Mouse (Mus musculus): Measurements from ENCODE around the gene Gm1113. TPM values are rescaled to one million over a fixed set of nuclear protein-coding genes. Genes with fewer than 3 reads are reported as not detected.

The Gm1113 gene
- polyA plus RNA-seq (2015; fragmentation: Nextera tagmentation; extraction: Ambion mirVana): not detected in 2 replicates

DNA sequence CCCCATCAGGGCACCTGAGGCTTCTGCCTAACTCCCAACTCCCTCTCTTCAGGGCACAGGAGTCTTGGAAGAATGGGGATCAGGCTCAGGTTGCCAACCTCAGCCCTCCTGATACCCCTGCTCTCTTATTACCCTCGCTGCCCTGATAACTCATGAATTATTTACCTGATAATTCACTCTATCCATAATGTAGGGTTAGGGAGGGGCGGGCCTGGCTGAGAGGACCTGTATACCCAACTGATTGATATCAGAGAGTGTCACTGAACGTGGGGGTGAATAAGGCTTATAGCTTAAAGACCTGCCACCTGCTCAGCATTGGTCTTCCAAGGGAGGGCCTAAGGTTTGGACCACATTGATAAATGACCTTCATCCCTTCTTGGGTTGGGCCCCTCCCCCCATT, at the start of gene Gm1113:
Gene Gm1113 (minus strand): TSS at position 101 of the 400 bp plus-strand sequence.
- WGBS: 75% methylated on average over 3 of the region's 3 CpGs
- no peaks in the 10 kb centered on the region for H3K4me1 ChIP-seq

DNA sequence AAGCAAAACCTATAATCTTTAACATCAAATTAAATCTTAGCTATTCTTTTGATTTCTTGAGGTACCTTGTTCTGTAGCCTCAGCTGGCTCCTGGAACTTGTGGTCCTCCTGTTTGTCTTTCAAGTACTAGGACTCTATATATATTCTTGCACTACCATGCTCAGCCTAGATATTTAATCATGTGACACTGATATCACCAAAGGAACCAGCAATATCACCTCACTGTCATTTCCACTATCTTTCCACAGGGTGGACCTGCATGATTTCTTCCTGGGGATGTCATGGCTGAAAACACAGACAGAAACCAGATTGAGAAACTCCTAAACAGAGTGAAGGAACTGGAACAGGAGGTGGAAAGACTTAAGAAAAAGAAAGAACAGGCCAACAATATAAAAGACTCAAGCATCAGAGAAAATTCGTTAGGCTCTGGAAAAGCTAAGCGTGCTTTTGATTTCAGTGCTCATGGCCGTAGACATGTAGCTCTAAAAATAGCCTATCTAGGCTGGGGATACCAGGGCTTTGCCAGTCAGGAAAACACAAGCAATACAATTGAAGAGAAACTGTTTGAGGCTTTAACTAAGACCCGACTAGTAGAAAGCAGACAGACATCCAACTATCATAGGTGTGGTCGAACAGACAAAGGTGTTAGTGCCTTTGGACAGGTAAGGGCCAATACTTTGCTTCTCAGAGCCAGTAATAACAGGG, 46.6 kb upstream of the Gm1113 start:
- no peak for ATAC-seq (replicated peaks)
- H3K4me2 ChIP-seq: no peak overlapping the region
- H3K27me3 ChIP-seq (replicated peaks): no peaks in the 10 kb centered on the region
- no peak overlapping the region for H3K4me3 ChIP-seq
- no peak overlapping the region for H3K9ac ChIP-seq
- H3K4me1 ChIP-seq: peaks cover 24% of the 10 kb centered on the region
- peaks cover 25% of the 10 kb centered on the region for H3K36me3 ChIP-seq (replicated peaks)
- 97% methylated on average over 5 of the region's 5 CpGs for WGBS
- no peaks in the 10 kb centered on the region for H3K9me3 ChIP-seq
- H3K27ac ChIP-seq: no peak overlapping the region

More for the DNA sequence above, at the start of gene Gm1113:
- no peak within 1 kb of the TSS for H3K27ac ChIP-seq
- H3K9ac ChIP-seq: no peak within 1 kb of the TSS
- H3K27me3 ChIP-seq (replicated peaks): no peaks in the 10 kb centered on the region
- H3K4me3 ChIP-seq: no peak within 1 kb of the TSS
- ATAC-seq (replicated peaks): no peak
- no peaks in the 10 kb centered on the region for H3K9me3 ChIP-seq
- H3K36me3 ChIP-seq (replicated peaks): no peaks in the 10 kb centered on the region
- no peak within 1 kb of the TSS for H3K4me2 ChIP-seq

DNA sequence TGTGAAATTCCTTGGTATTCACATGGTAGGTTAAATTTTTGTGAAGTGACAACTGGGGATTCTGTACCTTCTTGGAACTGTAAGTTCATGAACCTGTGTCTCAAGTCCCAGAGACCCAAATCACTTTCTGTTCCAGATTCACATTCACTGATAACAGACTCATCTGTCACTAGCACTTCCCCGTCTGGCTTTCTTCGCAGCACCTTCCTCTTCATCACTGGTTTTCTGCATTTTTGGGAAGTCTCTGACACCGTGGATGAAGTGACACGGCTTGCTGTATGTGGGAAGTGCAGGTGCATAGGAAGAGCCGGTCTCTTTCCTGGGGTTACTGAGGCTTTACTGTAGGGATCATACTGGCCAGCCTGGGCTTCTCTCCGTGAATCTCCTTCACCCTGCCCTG, 43.5 kb upstream of the Gm1113 start:
- H3K4me2 ChIP-seq: no peak overlapping the region
- peaks cover 22% of the 10 kb centered on the region for H3K4me1 ChIP-seq
- H3K9ac ChIP-seq: no peak overlapping the region
- H3K4me3 ChIP-seq: no peak overlapping the region
- H3K9me3 ChIP-seq: no peaks in the 10 kb centered on the region
- no peak overlapping the region for H3K27ac ChIP-seq
- no peaks in the 10 kb centered on the region for H3K27me3 ChIP-seq (replicated peaks)
- no peak for ATAC-seq (replicated peaks)
- peaks cover 19% of the 10 kb centered on the region for H3K36me3 ChIP-seq (replicated peaks)
- 93% methylated on average over 6 of the region's 6 CpGs for WGBS

DNA sequence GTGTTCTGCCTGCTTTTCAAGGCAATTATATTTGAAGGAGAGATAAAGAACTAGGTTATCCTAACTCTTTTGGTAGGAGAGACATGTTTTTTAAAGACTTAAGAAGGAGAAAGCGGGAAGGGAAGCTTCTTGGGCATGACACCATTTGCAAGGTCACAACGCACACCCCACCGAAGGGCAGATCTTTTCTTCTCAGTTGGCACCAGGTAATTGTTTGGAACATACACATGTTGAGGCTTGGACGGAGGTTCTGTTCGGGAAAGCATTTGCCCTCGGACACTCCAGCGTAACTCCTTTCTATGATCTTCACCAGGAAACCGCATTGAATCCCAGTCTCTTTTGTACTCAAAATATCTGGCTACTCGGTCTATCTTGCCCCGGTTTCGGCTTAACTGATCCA, 43.0 kb upstream of the Gm1113 start:
- Histone ChIP-seq H3K27me3 (replicated peaks) (no peaks in the 10 kb centered on the region), H3K9me3 (no peaks in the 10 kb centered on the region), H3K4me2 (no peak overlapping the region), H3K36me3 (replicated peaks) (peaks cover 15% of the 10 kb centered on the region), H3K4me3 (no peak overlapping the region), H3K9ac (no peak overlapping the region), H3K4me1 (peaks cover 22% of the 10 kb centered on the region), H3K27ac (no peak overlapping the region)
- no peak for ATAC-seq (replicated peaks)
- 95% methylated on average over 11 of the region's 11 CpGs for WGBS

DNA sequence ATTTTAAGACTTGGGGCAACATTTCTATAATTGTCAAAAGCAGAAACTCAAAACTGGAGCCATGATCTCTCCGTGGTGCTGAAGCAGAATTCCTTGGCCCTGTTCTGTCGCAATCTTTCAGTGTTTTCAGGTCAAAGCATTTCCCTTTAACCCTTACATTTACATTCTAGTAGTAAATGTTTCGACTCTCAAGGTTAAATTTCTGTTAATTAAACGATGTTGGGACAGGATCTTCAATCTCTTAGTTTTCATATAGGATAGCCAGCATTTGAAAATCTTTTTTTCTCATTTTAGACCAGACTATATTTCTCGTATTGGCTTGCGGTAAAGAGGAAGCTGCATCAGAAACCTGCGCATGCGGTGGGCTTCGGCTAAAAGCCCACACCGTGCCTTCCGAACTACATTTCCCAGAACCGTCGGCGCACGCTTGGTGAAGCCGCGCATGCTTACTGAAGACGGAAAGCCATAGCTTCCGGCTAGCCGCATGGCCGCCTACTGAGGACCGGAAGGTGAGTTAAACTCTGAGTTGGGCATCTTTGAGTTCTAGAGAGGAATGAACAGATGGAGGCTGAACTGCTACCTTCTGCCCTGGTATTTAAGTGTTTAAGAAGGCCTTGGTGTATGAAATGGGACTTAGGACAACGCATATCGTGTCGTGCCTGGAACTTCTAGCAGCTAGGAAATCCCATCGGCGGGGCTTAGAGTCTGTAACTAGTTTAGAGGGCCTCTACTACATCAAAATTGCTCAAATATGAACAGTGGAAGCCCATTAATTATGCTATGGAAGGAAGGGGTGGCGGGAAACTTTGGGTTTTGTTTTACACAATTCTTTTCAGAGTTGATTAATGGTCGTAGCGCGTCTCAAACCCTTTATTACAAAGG, 41.2 kb upstream of the Gm1113 start:
- Histone ChIP-seq H3K9ac (peak overlapping the region; percentile 69), H3K9me3 (no peaks in the 10 kb centered on the region), H3K4me1 (peaks cover 22% of the 10 kb centered on the region), H3K36me3 (replicated peaks) (peaks cover 6% of the 10 kb centered on the region; the same call in 1 of the 2 replicates), H3K27me3 (replicated peaks) (no peaks in the 10 kb centered on the region), H3K27ac (peak overlapping the region; percentile 86), H3K4me2 (peak overlapping the region; percentile 87), H3K4me3 (peak overlapping the region; percentile 77)
- WGBS: 2% methylated on average over 31 of the region's 31 CpGs
- peak; percentile 93 for ATAC-seq (replicated peaks)

DNA sequence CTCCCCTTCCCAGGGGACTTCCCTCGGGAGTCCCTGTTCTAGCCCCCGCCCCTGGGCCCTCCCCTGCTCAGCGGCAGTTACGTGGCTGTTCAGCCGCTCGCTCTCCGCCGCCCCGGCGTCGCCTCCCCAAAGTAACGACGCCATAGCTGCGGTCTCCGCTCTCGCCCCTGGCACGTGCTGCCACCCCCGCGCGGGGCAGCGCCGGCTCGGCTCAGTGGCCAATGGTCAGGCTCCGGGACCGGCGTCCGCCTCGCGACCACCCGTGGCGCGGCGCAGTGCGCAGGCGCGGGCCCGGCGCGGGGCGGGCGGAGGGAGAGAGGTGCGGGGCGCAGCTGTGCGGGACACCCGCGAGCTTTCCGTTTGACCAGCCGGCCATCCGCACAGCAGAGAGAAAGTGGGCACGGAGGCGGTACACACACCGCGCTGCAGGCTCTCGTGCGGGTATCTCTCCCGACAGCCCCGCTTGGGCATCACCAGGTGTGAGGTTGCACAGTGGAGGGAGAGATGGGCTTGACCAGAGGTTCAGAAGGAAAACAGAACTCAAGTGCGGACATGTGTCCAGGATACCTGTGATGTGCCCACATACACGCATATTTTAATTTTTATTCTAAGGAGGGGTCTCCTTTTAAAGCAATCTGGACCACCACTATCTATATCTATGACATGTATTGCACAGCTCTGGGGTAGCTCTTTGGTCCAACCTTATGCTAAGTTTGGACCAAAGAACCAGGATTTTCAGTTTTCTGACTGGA, 40.4 kb upstream of the Gm1113 start, which contains the start of the genes Ddx25 and Pus3:
Gene Ddx25 (minus strand): TSS at position 272 of the 752 bp plus-strand sequence.
Gene Pus3 (plus strand): TSS at position 339 of the 752 bp plus-strand sequence.
- ATAC-seq (replicated peaks): peak; percentile 88
- Histone ChIP-seq H3K36me3 (replicated peaks) (peaks cover 13% of the 10 kb centered on the region; the same call in 1 of the 2 replicates), H3K27me3 (replicated peaks) (no peaks in the 10 kb centered on the region), H3K4me1 (peaks cover 22% of the 10 kb centered on the region), H3K9ac (peak within 1 kb of the TSS; percentile 69), H3K4me2 (peak within 1 kb of the TSS; percentile 87), H3K27ac (peak within 1 kb of the TSS; percentile 86), H3K4me3 (peak within 1 kb of the TSS; percentile 77), H3K9me3 (no peaks in the 10 kb centered on the region)
- under 1% methylated on average over 59 of the region's 59 CpGs for WGBS

DNA sequence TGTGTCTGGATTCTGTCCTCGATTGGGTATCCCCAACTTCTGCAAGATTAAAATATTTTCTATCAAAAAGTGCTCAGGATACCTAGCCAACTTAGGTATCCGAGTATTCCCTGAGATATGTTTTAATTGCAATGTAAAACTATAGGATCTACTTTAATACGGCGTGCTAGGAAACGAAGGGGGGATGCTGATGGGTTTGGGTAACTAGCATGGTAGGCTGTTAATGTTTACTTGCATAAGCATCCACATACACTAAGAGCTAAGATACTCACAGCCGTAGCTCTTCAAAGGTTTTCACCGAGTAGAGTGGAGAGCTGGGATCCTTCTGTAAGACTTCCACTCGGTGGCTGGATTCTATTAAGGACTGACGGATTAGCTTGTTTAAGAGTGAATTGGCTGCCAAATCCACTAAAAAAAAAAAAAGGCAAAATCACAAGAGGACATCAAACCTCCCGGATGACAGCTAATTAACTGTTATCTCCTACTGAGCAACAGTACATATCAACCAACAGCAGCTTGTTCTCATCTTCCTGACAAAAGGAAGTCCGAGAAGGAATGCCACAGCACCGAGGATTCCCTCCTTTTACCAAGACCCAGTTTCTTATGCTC, 38.5 kb upstream of the Gm1113 start:
- Histone ChIP-seq H3K36me3 (replicated peaks) (peaks cover 10% of the 10 kb centered on the region; the same call in 1 of the 2 replicates), H3K4me1 (peaks cover 22% of the 10 kb centered on the region), H3K4me3 (no peak overlapping the region), H3K27me3 (replicated peaks) (no peaks in the 10 kb centered on the region), H3K9ac (no peak overlapping the region), H3K9me3 (no peaks in the 10 kb centered on the region), H3K27ac (no peak overlapping the region), H3K4me2 (0 out of 2 replicates have a peak overlapping the region, but pooled peaks have one; percentile 87)
- 75% methylated on average over 12 of the region's 12 CpGs for WGBS
- no peak for ATAC-seq (replicated peaks)

DNA sequence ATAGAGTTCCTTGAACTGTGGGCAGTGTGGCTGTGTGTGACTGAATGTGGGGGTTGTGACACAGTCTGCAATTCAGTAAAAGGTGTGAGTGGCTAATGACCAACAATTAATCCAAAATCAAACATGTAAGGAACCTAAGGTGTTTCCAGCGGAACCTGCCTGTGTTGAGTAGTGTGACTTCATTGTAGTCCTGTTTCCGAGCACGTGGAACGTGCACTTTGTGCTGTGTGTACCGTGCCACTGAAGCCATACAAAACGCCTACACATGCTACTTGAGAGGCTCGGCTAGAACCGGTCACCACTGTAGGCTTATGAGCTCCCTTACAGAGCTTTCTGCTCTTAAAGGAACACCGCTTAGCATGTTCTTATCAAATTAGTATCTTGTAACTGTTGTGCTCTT, 30.4 kb upstream of the Gm1113 start:
- H3K9me3 ChIP-seq: no peaks in the 10 kb centered on the region
- no peak overlapping the region for H3K27ac ChIP-seq
- no peak overlapping the region for H3K9ac ChIP-seq
- no peak for ATAC-seq (replicated peaks)
- H3K36me3 ChIP-seq (replicated peaks): peaks cover 7% of the 10 kb centered on the region; the same call in 1 of the 2 replicates
- H3K4me2 ChIP-seq: no peak overlapping the region
- no peak overlapping the region for H3K4me3 ChIP-seq
- 87% methylated on average over 9 of the region's 9 CpGs for WGBS
- H3K27me3 ChIP-seq (replicated peaks): no peaks in the 10 kb centered on the region
- no peaks in the 10 kb centered on the region for H3K4me1 ChIP-seq

DNA sequence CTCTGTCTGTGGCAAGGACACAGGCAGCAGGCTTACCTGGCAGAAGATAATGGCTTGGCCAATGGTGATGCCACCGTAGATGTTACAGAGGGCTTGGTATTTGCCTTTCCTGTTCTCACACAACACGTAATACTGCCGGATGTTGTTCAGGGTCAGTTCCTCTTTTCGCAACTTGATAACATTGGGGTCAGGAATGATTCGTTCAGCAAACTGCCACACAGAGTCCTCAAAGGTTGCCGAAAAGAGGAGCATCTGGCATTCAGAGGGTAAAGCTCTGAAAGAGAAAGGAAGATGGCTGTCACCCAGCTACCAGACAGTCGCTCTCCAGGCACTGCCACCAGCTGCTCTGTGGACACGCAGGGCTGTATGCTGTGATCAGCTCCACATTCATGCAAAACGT, 28.7 kb upstream of the Gm1113 start:
- Histone ChIP-seq H3K9me3 (no peaks in the 10 kb centered on the region), H3K4me2 (no peak overlapping the region), H3K4me3 (no peak overlapping the region), H3K27ac (no peak overlapping the region), H3K27me3 (replicated peaks) (no peaks in the 10 kb centered on the region), H3K9ac (no peak overlapping the region), H3K36me3 (replicated peaks) (peaks cover 14% of the 10 kb centered on the region; the same call in 1 of the 2 replicates), H3K4me1 (no peaks in the 10 kb centered on the region)
- WGBS: 90% methylated on average over 9 of the region's 9 CpGs
- ATAC-seq (replicated peaks): no peak

DNA sequence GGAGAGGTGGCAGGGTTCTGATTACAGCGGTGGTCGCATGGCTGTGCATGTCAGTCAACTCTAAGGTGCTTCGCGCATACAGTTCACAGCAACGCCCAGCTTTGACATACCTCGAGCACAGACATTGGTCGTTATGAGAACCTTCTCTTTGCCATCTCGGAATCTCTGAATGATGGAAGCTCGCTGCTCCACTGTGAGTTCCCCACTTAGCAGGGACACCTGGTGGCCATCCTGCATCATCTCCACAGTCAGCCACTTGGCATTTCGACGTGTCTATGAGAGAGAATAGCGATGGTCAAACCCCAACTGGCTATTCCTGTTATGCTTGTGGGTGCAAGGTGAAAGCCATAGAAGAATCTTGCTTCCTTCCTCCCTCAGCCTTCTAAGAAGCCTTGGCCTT, 27.6 kb upstream of the Gm1113 start:
- H3K27me3 ChIP-seq (replicated peaks): no peaks in the 10 kb centered on the region
- no peaks in the 10 kb centered on the region for H3K4me1 ChIP-seq
- 75% methylated on average over 12 of the region's 12 CpGs for WGBS
- no peak overlapping the region for H3K9ac ChIP-seq
- no peak overlapping the region for H3K4me2 ChIP-seq
- H3K9me3 ChIP-seq: no peaks in the 10 kb centered on the region
- no peak overlapping the region for H3K27ac ChIP-seq
- ATAC-seq (replicated peaks): no peak
- H3K4me3 ChIP-seq: no peak overlapping the region
- peaks cover 17% of the 10 kb centered on the region for H3K36me3 ChIP-seq (replicated peaks)

DNA sequence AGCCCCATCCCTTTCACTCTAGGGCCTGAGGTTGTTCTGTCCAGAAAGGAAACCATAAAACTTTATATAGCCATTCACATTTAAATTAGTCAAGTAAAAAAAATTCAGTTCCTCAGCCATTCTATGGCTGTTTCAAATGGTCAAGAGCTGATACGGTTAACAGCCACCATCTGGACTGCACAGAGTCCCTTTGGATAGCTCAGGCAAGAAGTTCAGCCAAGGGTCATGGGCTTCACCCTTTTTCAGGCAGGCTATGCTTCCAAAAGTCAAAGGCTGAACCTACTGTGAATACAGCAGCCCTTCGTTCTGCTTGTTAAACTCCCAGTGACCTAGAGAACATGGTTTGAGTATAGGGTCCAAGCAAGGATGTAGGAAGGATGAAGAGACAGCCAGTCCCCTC, 26.6 kb upstream of the Gm1113 start:
- no peaks in the 10 kb centered on the region for H3K27me3 ChIP-seq (replicated peaks)
- no peak for ATAC-seq (replicated peaks)
- H3K36me3 ChIP-seq (replicated peaks): peaks cover 24% of the 10 kb centered on the region
- no peak overlapping the region for H3K9ac ChIP-seq
- no peaks in the 10 kb centered on the region for H3K9me3 ChIP-seq
- H3K4me3 ChIP-seq: no peak overlapping the region
- no peak overlapping the region for H3K4me2 ChIP-seq
- no peaks in the 10 kb centered on the region for H3K4me1 ChIP-seq
- 90% methylated on average over 2 of the region's 2 CpGs for WGBS
- no peak overlapping the region for H3K27ac ChIP-seq
